Mouse (Mus musculus) forebrain, postnatal 0 days (tissue): ENCODE results near the gene Cyp26b1. TPM values are rescaled to one million over a fixed set of nuclear protein-coding genes. Genes with fewer than 3 reads are reported as not detected.

Source experiments
- ATAC-seq: fragments of 200-750 bp; cut with Nextera tagmentation; 2 replicates; pipeline ENCODE4 v1.8.0; 2017; ENCODE audit warnings: mild to moderate bottlenecking, moderate library complexity
- DNase-seq: peaks from one replicate; pipeline ENCODE4 v3.0.0-alpha.2; 2015
- H3K27ac ChIP-seq: fragments of 300-500 bp; sonication (generic); 2 replicates; pipeline ENCODE4 v1.5.1; 2014; ENCODE audit warnings: low read depth, mild to moderate bottlenecking, antibody characterized with exemption, low read length, moderate library complexity, mixed read lengths
- H3K27me3 ChIP-seq: fragments of 300-500 bp; sonication (generic); 2 replicates; pipeline ENCODE4 v1.6.1; 2014; ENCODE audit warnings: mild to moderate bottlenecking, low read length, mixed read lengths; ENCODE audit not compliant: insufficient read depth
- H3K36me3 ChIP-seq: fragments of 300-500 bp; sonication (generic); 2 replicates; pipeline ENCODE4 v1.6.1; 2014; ENCODE audit warnings: mild to moderate bottlenecking, moderate library complexity; ENCODE audit not compliant: insufficient read depth
- H3K4me1 ChIP-seq: fragments of 300-500 bp; sonication (generic); 2 replicates; pipeline ENCODE4 v1.6.1; 2014; ENCODE audit warnings: antibody characterized with exemption; ENCODE audit not compliant: insufficient read depth
- H3K4me2 ChIP-seq: fragments of 300-500 bp; sonication (generic); 2 replicates; pipeline ENCODE4 v1.6.1; 2014; ENCODE audit warnings: low read depth, mild to moderate bottlenecking, moderate library complexity
- H3K4me3 ChIP-seq: fragments of 300-500 bp; sonication (generic); 2 replicates; pipeline ENCODE4 v1.5.1; 2014; ENCODE audit warnings: low read depth, low read length, mixed read lengths
- H3K9ac ChIP-seq: fragments of 300-500 bp; sonication (generic); 2 replicates; pipeline ENCODE4 v1.6.1; 2014; ENCODE audit warnings: mild to moderate bottlenecking
- H3K9me3 ChIP-seq: fragments of 300-500 bp; sonication (generic); 2 replicates; pipeline ENCODE4 v1.6.1; 2016; ENCODE audit warnings: low read length
- CTCF ChIP-seq: sonication (generic); IDR thresholded peaks from 2 replicates; pipeline ENCODE4 v1.5.1; 2016; ENCODE audit warnings: antibody characterized with exemption, control low read depth, low read depth
- WGBS: fragments of 180-500 bp; shearing (Covaris S2); extraction: QIAGEN DNeasy Blood & Tissue Kit; methylation state at CpG from one replicate; pipeline ENCODE4 v1.1.7; 2014; 5-methylcytosine and 5-hydroxymethylcytosine counted together
- polyA plus RNA-seq: library from polyadenylated mRNA; unstranded; fragments of >200 nt; fragmentation: Nextera tagmentation; extraction: Ambion mirVana; gene quantifications from 2 replicates; pipeline ENCODE4 v1.2.1, GENCODE M21; 2015
- total RNA-seq: library from RNA; depleted of rRNA; stranded (reverse); fragments of >200 nt; gene quantifications from 2 replicates; pipeline ENCODE4 v1.2.3, GENCODE M21; 2014; rRNA removed

The Cyp26b1 gene
- total RNA-seq (7.5 and 10.6 TPM in 2 replicates), polyA plus RNA-seq (5.2 and 6.5 TPM in 2 replicates)

- ATAC-seq (no peak), DNase-seq (no peak)
- no peak within 1 kb of the TSS for H3K4me3 ChIP-seq
- no peak within 1 kb of the TSS for H3K27ac ChIP-seq
- peaks cover 8% of the 10 kb centered on the region; the same call in 1 of the 2 replicates for H3K4me1 ChIP-seq
- no peak within 1 kb of the TSS for H3K9ac ChIP-seq
- no peaks in the 10 kb centered on the region for H3K9me3 ChIP-seq
- peaks cover 16% of the 10 kb centered on the region for H3K27me3 ChIP-seq
- TF ChIP-seq CTCF, result no peak
- H3K4me2 ChIP-seq, result no peak within 1 kb of the TSS
- 71% methylated on average over 10 of the region's 10 CpGs for WGBS
- H3K36me3 ChIP-seq, result no peaks in the 10 kb centered on the region
Measured at GRCm38 (mm10) chr6:84593693-84594092, at the start of gene Cyp26b1. TSS of gene Cyp26b1 (minus strand) at chr6:84593908.

DNA sequence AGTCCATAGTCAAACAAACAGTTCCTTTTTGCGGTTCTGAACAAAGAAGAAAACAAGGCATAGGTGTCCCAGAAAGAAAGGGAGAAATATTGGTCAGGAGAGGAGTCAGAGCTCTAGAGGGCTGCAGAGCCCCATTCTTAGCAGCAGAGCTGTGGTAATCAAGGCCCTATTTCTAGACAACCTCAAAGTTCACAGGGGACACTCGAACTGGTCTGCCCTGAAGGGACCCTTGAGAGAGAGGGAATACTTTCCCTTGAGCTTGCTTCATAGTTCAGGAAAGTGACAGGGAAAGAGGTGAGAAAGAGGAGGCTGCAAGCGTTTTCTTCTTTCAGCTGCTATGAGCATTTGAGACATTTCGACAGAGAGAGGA is 47.3 kb upstream of the Cyp26b1 start:
- WGBS, result 88% methylated on average over 4 of the region's 4 CpGs

GRCm38 (mm10) chr6:84640324-84641061 is 46.8 kb upstream of the Cyp26b1 start:
- H3K9me3 ChIP-seq, result no peaks in the 10 kb centered on the region
- no peak overlapping the region for H3K4me2 ChIP-seq
- no peaks in the 10 kb centered on the region for H3K36me3 ChIP-seq
- no peaks in the 10 kb centered on the region for H3K4me1 ChIP-seq
- H3K27ac ChIP-seq, result no peak overlapping the region
- no peak for TF ChIP-seq CTCF
- no peak overlapping the region for H3K9ac ChIP-seq
- no peak for DNase-seq
- ATAC-seq, result no peak
- H3K27me3 ChIP-seq, result no peaks in the 10 kb centered on the region
- WGBS, result 83% methylated on average over 9 of the region's 9 CpGs
- no peak overlapping the region for H3K4me3 ChIP-seq

More for the DNA sequence above, 47.3 kb upstream of the Cyp26b1 start:
- DNase-seq (no peak), ATAC-seq (no peak)
- Histone ChIP-seq H3K4me1 (no peaks in the 10 kb centered on the region), H3K9me3 (no peaks in the 10 kb centered on the region), H3K4me2 (no peak overlapping the region), H3K9ac (no peak overlapping the region), H3K4me3 (no peak overlapping the region), H3K36me3 (no peaks in the 10 kb centered on the region), H3K27ac (no peak overlapping the region), H3K27me3 (no peaks in the 10 kb centered on the region)
- no peak for TF ChIP-seq CTCF

DNA sequence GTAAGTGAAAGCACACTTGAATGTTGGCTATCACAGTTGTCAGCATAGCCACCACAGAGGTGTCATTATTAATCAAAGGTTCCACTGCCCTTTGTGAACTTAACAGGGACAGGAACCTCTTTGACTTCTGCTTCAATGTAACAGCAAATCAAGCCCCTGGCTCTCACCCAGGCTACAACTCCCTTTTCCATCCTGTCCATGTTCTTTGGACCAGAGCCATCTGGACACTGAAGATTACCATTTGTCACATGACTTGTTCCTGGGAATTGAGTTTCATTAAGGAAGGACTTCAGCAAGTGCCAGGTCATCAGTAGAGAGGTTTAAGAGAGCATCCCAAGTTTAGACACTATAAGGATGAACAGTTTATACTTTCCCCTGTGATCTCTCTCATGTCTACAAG is 44.5 kb upstream of the Cyp26b1 start:
- Histone ChIP-seq H3K27ac (no peak overlapping the region), H3K9ac (no peak overlapping the region), H3K27me3 (no peaks in the 10 kb centered on the region), H3K4me2 (no peak overlapping the region), H3K9me3 (no peaks in the 10 kb centered on the region), H3K4me1 (no peaks in the 10 kb centered on the region), H3K4me3 (no peak overlapping the region), H3K36me3 (no peaks in the 10 kb centered on the region)
- no peak for DNase-seq
- no peak for TF ChIP-seq CTCF
- ATAC-seq, result no peak

- H3K4me1 ChIP-seq, result no peaks in the 10 kb centered on the region
- no peaks in the 10 kb centered on the region for H3K27me3 ChIP-seq
- WGBS, result 84% methylated on average over 2 of the region's 2 CpGs
- no peak overlapping the region for H3K4me3 ChIP-seq
- H3K36me3 ChIP-seq, result no peaks in the 10 kb centered on the region
- no peak overlapping the region for H3K27ac ChIP-seq
- ATAC-seq (no peak), DNase-seq (no peak)
- H3K9me3 ChIP-seq, result no peaks in the 10 kb centered on the region
- TF ChIP-seq CTCF, result no peak
- no peak overlapping the region for H3K4me2 ChIP-seq
- H3K9ac ChIP-seq, result no peak overlapping the region
Measured at GRCm38 (mm10) chr6:84631588-84631987, 37.9 kb upstream of the Cyp26b1 start.

GRCm38 (mm10) chr6:84630276-84630675 is 36.6 kb upstream of the Cyp26b1 start:
- Histone ChIP-seq H3K4me3 (no peak overlapping the region), H3K27ac (no peak overlapping the region), H3K4me1 (no peaks in the 10 kb centered on the region), H3K9ac (no peak overlapping the region), H3K27me3 (no peaks in the 10 kb centered on the region), H3K36me3 (no peaks in the 10 kb centered on the region), H3K9me3 (no peaks in the 10 kb centered on the region), H3K4me2 (no peak overlapping the region)
- ATAC-seq (no peak), DNase-seq (no peak)
- TF ChIP-seq CTCF, result no peak
- 68% methylated on average over 1 of the region's 1 CpGs for WGBS

GRCm38 (mm10) chr6:84628831-84629230 is 35.1 kb upstream of the Cyp26b1 start:
- WGBS, result 88% methylated on average over 5 of the region's 5 CpGs

More at GRCm38 (mm10) chr6:84628831-84629230, 35.1 kb upstream of the Cyp26b1 start:
- Histone ChIP-seq H3K4me1 (no peaks in the 10 kb centered on the region), H3K36me3 (no peaks in the 10 kb centered on the region), H3K27me3 (no peaks in the 10 kb centered on the region), H3K4me3 (no peak overlapping the region), H3K27ac (no peak overlapping the region), H3K4me2 (no peak overlapping the region), H3K9ac (no peak overlapping the region), H3K9me3 (no peaks in the 10 kb centered on the region)
- TF ChIP-seq CTCF, result no peak
- DNase-seq (no peak), ATAC-seq (no peak)
